In genomic region chr16:90496930-90497329, GRCm38 (mm10) we compare ENCODE assay signal across 16 mouse cellular contexts.
A peak's percentile ranks its signal among the peaks of the same experiment; 100 is the strongest.
DNase-seq lines count a peak whose midpoint lies in the region; ATAC-seq lines count a peak whose summit lies in the region.
"Had no signal": no experiment of that assay in that cellular context is flagged by ENCODE, and none has a peak within 500 bp of the region (broad histone marks: within the 10 kb centered on the region; RNA-seq: fewer than 3 reads in every experiment).

No protein-coding gene starts in this region.

- no peak for DNase-seq in kidney, adult 8-10 months
- peak; percentile 15 for DNase-seq in 416B (ENCODE audit: low read depth)
- peak; percentile 57 for DNase-seq in embryo, embryonic 10 days (ENCODE audit: low spot score)
- DNase-seq in heart, adult 18-20 months = no peak
- DNase-seq: adrenal gland, postnatal 14 days; lung, postnatal 4 days; right cerebral cortex, postnatal 25 days; thymus, postnatal 36 days had no signal

- H3K36me3 ChIP-seq in kidney, embryonic 14.5 days (ENCODE audit: control insufficient read depth, insufficient read depth, low read length) = peaks cover 31% of the 10 kb centered on the region
- H3K36me3 ChIP-seq in hindbrain, embryonic 15.5 days = 0 out of 2 replicates have a peak, but pooled peaks cover 5% of the 10 kb centered on the region

- H3K4me2 ChIP-seq in kidney, embryonic 14.5 days (replicated peaks; ENCODE audit: low read depth, low read length) = no peak overlapping the region
- H3K4me2 ChIP-seq in hindbrain, embryonic 15.5 days = no peak overlapping the region
- H3K4me2 ChIP-seq: embryonic facial prominence, embryonic 12.5 days; liver, embryonic 12.5 days had no signal

- 0 out of 2 replicates have a peak, but pooled peaks have one; percentile 30 for ATAC-seq in kidney, embryonic 14.5 days (ENCODE audit: low FRiP score, low TSS enrichment)
- peak; percentile 55; the same call in 1 of the 2 replicates for ATAC-seq in hindbrain, embryonic 15.5 days (ENCODE audit: low FRiP score, low read depth)
- ATAC-seq in activated CD4-positive, CD25-positive, alpha-beta regulatory T cell, adult 4 months = no peak
- ATAC-seq: liver, embryonic 12.5 days; Patski had no signal

- WGBS in kidney, embryonic 14.5 days = 59% methylated on average over 11 of the region's 11 CpGs
- 38% methylated on average over 11 of the region's 11 CpGs for WGBS in hindbrain, embryonic 15.5 days

- no peak overlapping the region for H3K4me3 ChIP-seq in kidney, embryonic 14.5 days (ENCODE audit: low read length)
- no peak overlapping the region for H3K4me3 ChIP-seq in hindbrain, embryonic 15.5 days
- H3K4me3 ChIP-seq: embryonic facial prominence, embryonic 12.5 days; heart, embryonic 10.5 days; liver, embryonic 12.5 days had no signal

- H3K9me3 ChIP-seq in kidney, embryonic 14.5 days (ENCODE audit: control insufficient read depth, low read length) = no peaks in the 10 kb centered on the region
- H3K9me3 ChIP-seq in hindbrain, embryonic 15.5 days = no peaks in the 10 kb centered on the region
- H3K9me3 ChIP-seq: embryonic facial prominence, embryonic 12.5 days; heart, embryonic 10.5 days; liver, embryonic 12.5 days had no signal

- H3K27me3 ChIP-seq in kidney, embryonic 14.5 days (ENCODE audit: control insufficient read depth, insufficient read depth, low read length) = no peaks in the 10 kb centered on the region
- no peaks in the 10 kb centered on the region for H3K27me3 ChIP-seq in hindbrain, embryonic 15.5 days
- H3K27me3 ChIP-seq: embryonic facial prominence, embryonic 12.5 days; liver, embryonic 12.5 days; Patski had no signal

- no peak overlapping the region for H3K27ac ChIP-seq in kidney, embryonic 14.5 days (ENCODE audit: low read depth, low read length)
- H3K27ac ChIP-seq in hindbrain, embryonic 15.5 days (replicated peaks) = no peak overlapping the region
- H3K27ac ChIP-seq: kidney, postnatal 0 days; liver, embryonic 12.5 days had no signal

- H3K9ac ChIP-seq in kidney, embryonic 14.5 days (ENCODE audit: low read depth, low read length) = no peak overlapping the region
- no peak overlapping the region for H3K9ac ChIP-seq in hindbrain, embryonic 15.5 days
- H3K9ac ChIP-seq: embryonic facial prominence, embryonic 12.5 days; liver, embryonic 12.5 days had no signal

- no peaks in the 10 kb centered on the region for H3K4me1 ChIP-seq in kidney, embryonic 14.5 days (ENCODE audit: control insufficient read depth, insufficient read depth, low read length)
- H3K4me1 ChIP-seq in hindbrain, embryonic 15.5 days (replicated peaks) = peaks cover 11% of the 10 kb centered on the region
- H3K4me1 ChIP-seq: liver, embryonic 12.5 days had no signal

Comparison
In these comparisons a context has a peak if more than half of its experiments do, and no peak if none do; other contexts are left out.
1. DNase-seq: peak in 416B (single experiment) and embryo, embryonic 10 days (single experiment); none in kidney, adult 8-10 months (0 of 2) and heart, adult 18-20 months (0 of 2).